Mouse (Mus musculus) gastrocnemius, postnatal 10 days (tissue): ENCODE data around the gene B9d1. TPM values are rescaled to one million over a fixed set of nuclear protein-coding genes. Genes with fewer than 3 reads are reported as not detected.

ENCODE experiments used
- DNase-seq: peaks from one replicate; pipeline ENCODE4 v3.0.0; 2021; ENCODE audit warnings: mixed read lengths
- long read RNA-seq, 2 experiments: library from polyadenylated mRNA; stranded (forward); transcript quantifications; one replicate each; pipeline ENCODE4 v2.0.0; 2021
- total RNA-seq, 2 experiments: library from RNA; stranded (reverse); gene quantifications; 2 replicates each; pipeline ENCODE4 v1.2.3; 2021

Gene B9d1
- total RNA-seq: 1 to 10 TPM; 5.9 to 9.7 TPM
- long read RNA-seq, experiment 1, partial matches to known transcripts: 0 of 2 reads
- long read RNA-seq, experiment 1, other reads (novel, unspliced or antisense): 0 of 2 reads
- long read RNA-seq, experiment 2, partial matches to known transcripts: 0 of 5 reads
- long read RNA-seq, experiment 2, other reads (novel, unspliced or antisense): 1 of 5 reads

GRCm38 (mm10) chr11:61504713-61505257, at the start of gene B9d1:
Gene B9d1 (plus strand): TSS chr11:61505144.
- DNase-seq: peak; percentile 93

DNA sequence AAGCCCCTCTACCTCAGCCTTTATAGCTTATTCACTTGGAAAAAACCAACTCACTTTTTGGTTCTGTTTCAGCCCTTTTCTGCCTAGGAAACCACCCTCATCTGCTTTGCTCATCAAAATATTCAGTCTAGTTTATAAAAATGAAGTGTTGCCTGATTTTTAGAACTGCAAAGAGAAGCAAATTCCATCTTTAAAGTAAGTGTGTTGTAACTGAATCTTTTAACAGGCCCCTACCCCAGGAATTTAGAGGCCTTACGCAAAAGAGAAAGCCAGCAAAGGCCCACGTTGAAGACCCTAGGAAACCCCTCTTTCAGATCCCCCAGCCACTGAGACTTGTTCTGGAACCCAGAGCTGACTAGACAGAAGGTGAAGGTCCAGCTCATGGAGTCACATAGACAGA, 40.9 kb upstream of the B9d1 start:
- DNase-seq: no peak

- DNase-seq: no peak
These were observed 39.5 kb upstream of the B9d1 start for GRCm38 (mm10) chr11:61465422-61465821.

- DNase-seq: no peak
These were observed 36.4 kb upstream of the B9d1 start for GRCm38 (mm10) chr11:61468534-61468933.

GRCm38 (mm10) chr11:61469317-61469917, 35.5 kb upstream of the B9d1 start:
- no peak for DNase-seq

DNA sequence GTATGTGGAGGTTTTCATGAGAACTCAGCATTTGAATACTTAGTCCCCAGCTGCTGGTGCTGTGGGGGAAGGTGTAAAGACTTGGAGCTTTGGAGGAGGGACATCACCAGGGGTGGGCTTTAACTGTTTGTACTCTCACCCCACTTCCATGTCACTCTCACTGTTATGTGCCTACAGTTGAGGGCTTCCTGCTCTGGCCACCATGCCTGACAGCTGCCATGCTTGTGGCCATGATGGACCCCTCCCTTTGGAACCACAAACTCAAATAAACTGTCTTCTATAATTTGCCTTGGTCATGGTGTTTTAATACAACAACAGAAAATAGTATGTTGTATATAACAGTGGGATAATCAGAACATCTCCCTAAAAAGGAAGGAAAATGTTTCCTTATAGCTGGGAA, 34.1 kb upstream of the B9d1 start:
- DNase-seq: no peak

- DNase-seq: no peak
These were observed 31.3 kb upstream of the B9d1 start for GRCm38 (mm10) chr11:61473630-61474029.

DNA sequence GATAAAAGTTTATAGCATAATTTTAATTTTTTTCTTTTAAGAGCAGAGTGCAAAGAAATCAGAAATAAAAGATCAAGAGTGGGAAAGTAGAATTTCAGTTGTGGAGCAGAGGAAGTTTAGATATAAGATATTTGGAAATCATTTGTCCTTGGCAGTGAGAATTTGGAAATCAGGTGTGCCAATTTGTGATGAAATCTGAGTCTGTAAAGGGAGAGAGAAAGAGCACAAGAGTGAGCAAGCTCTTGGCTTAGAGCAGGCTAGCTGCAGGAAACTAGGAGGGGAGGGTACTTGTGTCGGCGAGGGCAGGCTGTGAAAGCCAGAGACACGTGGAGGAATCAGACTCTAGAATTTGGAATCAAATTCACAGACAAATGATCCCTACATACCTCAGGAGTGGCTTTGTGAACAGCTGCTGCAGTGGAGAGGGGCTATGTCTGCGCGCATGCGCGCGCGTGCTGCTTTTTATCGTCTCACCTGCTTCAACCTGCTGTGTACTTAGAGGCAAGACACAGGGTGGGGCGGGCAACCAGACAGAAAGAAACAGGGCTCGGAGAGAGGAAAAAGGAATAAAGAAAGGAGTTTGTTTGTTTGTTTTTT, 28.1 kb upstream of the B9d1 start:
- no peak for DNase-seq

GRCm38 (mm10) chr11:61477566-61478508, 27.1 kb upstream of the B9d1 start:
- no peak for DNase-seq

DNA sequence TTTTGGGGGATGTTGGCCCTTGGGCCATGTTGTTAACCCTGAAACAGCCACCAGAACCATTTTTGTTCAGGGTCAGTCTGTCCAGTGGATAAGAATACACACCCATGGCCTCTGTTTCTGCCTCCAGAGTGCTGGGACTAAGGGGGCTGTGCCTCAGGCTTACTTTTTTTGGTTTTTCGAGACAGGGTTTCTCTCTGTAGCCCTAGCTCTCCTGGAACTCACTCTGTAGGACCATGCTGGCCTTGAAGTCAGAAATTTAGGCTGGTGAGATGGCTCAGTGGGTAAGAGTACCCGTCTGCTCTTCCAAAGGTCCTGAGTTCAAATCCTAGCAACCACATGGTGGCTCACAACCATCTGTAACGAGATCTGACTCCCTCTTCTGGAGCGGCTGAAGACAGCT, 26.2 kb upstream of the B9d1 start:
- no peak for DNase-seq

- no peak for DNase-seq
These were observed 23.5 kb upstream of the B9d1 start for GRCm38 (mm10) chr11:61481239-61482090.

- no peak for DNase-seq
These were observed 21.6 kb upstream of the B9d1 start for GRCm38 (mm10) chr11:61483226-61483845.

GRCm38 (mm10) chr11:61484256-61484612, 20.7 kb upstream of the B9d1 start:
- DNase-seq: no peak

DNA sequence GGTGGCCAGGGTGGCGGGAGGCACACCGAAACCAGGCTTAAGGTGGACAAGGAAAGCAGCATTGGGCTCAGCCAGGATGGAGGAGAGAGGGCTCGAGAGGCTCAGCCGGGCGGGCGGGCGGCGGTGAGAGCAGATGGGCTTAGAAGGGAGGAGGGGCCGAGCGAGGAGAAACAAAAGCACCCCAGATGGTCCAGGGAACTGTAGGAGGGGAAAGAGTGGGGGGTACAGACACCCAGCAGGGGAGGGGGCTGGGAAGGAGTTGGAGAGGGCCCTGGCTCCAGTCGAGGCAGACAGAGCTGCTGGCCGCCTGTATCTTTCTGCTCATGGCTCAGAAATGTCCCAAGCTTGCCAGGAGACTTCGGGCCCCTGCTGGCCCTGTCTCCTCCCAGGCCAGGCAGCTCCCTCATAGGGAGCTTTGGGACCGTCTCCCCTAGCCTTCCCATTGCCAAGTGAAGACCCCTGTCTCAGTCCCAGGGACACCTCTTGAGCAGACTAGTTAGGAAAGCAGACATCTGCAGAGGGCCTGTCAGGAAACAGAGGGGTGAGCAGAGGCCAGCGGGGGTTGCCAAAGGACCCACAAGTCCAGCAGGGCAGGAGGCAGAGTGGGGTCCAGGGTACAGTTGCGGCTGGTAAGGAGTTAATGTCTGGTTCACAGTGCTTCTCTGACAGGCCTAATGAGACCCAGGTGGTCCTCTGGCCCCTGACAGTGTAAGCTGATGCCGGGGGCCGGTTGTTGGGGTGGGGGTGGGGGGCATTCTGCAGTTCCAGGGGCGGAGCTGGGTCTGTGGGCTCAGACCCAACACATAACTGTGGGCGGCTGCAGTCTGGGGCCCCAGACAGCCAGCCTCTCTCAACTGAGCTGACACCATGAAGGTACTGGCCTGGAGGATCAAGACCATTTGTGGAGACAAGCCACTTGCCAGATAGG, 20.1 kb upstream of the B9d1 start, which contains the start of gene Mfap4:
Mfap4 (plus strand) TSS at position 819 of the 928 bp plus-strand sequence.
- DNase-seq: peak; percentile 64

DNA sequence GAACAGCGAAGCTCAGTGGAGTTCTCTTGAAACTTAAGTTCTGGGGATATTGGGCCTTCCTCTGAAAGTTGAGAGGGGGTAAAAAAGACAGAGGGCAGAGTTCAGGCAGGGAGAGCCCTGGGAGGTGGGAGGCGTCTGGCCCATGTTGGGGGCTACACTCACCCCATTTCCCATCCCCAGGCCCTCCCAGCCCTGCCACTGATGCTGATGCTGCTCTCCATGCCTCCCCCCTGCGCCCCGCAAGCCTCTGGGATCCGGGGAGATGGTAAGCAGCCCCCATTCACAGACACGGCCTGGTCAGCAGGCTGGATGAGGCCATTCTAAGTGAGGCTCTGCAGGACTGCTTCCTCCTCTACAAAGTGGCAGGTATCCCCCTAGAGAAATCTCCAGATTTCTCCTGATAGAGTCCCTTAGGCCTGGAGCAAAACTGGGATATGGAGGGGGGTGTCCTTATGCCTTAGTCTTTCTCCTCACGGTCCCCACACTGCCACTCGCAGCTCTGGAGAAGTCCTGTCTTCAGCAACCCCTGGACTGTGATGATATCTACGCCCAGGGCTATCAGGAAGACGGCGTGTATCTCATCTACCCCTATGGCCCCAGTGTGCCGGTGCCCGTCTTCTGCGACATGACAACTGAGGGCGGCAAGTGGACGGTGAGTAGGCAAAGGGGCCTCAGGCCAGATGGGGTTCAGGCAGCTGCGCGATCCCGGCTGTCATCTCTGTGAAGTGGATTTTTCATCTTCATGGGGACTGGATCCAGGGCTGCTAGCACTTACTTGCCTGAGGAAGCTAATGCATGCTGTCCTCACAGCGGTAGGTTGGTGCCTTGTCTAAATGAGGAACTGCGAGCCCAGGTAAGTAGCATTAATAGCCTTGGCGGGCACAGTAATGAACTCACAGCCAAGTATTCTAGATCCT, 19.1 kb upstream of the B9d1 start:
- DNase-seq: no peak

GRCm38 (mm10) chr11:61486458-61487219, 18.3 kb upstream of the B9d1 start:
- DNase-seq: no peak

GRCm38 (mm10) chr11:61487401-61487800, 17.5 kb upstream of the B9d1 start:
- DNase-seq: peak; percentile 83

- no peak for DNase-seq
These were observed 17.0 kb upstream of the B9d1 start for GRCm38 (mm10) chr11:61487936-61488335.
